Mouse (Mus musculus): Measurements from ENCODE around the gene Tmtc3. TPM values are rescaled to one million over a fixed set of nuclear protein-coding genes. Genes with fewer than 3 reads are reported as not detected.

Gene Tmtc3
- polyA plus RNA-seq (2014; fragmentation: Nextera tagmentation; extraction: Ambion mirVana), result 18.2 and 21.5 TPM in 2 replicates

DNA sequence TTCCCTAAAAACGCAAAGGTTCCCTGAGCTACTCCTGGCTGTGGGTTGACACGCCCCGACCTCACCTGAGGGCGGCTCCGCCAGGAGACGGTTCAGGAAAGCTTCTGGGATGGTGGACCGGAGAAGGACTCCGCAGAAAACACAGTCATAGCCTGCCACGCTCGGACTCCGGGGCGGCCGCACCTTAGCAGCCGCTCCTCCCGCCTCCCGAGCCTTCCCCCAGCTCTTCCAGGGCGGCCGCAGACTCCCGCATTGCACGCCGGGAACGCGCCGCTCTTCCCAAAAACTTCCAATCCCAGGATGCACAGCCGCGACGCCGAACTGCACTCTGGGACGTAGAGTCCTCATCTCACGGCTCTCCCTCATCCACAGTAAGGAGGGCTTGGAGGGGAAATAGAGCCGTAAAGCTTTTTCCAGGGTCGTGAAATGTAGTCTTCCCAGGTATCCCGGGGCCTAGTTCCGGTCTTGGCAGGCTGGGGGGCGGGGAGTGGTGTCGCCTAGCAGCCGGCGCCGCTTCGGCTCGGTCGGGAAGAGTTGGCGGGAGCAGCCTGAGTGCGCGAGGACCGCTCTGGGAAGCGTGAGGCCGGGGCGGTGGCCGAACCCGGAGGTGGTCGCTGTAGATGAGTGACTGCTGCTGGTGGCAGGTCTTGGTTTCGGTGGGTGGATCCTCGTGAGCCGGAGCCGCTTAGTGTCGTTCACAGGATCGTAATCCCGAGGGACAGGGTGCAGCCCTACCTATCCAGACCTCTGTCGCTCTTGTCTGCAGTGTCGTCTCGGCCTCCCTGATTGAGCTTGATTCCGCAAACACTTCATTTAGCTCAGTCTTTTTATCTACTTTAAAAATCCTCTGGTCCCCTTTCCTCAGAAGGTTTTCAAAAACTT, at the start of gene Tmtc3, which contains the start of gene Cep290:
Gene Tmtc3, minus strand, starts transcription at position 254 of the 882 bp plus-strand sequence.
Gene Cep290, plus strand, starts transcription at position 462 of the 882 bp plus-strand sequence.
- peak within 1 kb of the TSS; percentile 80 for H3K4me2 ChIP-seq (ENCODE audit: low read length)
- H3K9ac ChIP-seq (ENCODE audit: low read length), result peak within 1 kb of the TSS; percentile 91
- H3K4me1 ChIP-seq (ENCODE audit: control insufficient read depth in 2 of 2, insufficient read depth in 2 of 2, low read length in 2 of 2), result peaks cover 0 to 3% of the 10 kb centered on the region in 2 experiments; a peak in 1 of 4 replicates
- peak within 1 kb of the TSS; percentile 58 to 68 for H3K27ac ChIP-seq (replicated peaks in 1 of 2; ENCODE audit: control insufficient read depth in 1 of 2, insufficient read depth in 1 of 2, low read depth in 2 of 2, low read length in 2 of 2)
- ATAC-seq (ENCODE audit: insufficient number of reproducible peaks, insufficient read depth, low FRiP score, low read depth), result peak; percentile 99
- under 1% methylated on average over 61 of the region's 63 CpGs for WGBS
- peak within 1 kb of the TSS; percentile 85 to 93 for H3K4me3 ChIP-seq (ENCODE audit: control insufficient read depth in 1 of 2, insufficient read depth in 1 of 2, low read depth in 1 of 2, low read length in 2 of 2)
- peaks cover 5% of the 10 kb centered on the region; the same call in 1 of the 2 replicates for H3K36me3 ChIP-seq (ENCODE audit: control insufficient read depth, insufficient read depth, low read length)
- H3K27me3 ChIP-seq (ENCODE audit: control insufficient read depth, insufficient read depth, low read length), result no peaks in the 10 kb centered on the region
- H3K9me3 ChIP-seq (ENCODE audit: control insufficient read depth, low read length), result no peaks in the 10 kb centered on the region

GRCm38 (mm10) chr10:100524499-100525390, 37.6 kb upstream of the Tmtc3 start:
- no peaks in the 10 kb centered on the region for H3K27me3 ChIP-seq (ENCODE audit: control insufficient read depth, insufficient read depth, low read length)
- H3K9ac ChIP-seq (ENCODE audit: low read length), result no peak overlapping the region
- no peak for ATAC-seq (ENCODE audit: insufficient number of reproducible peaks, insufficient read depth, low FRiP score, low read depth)
- no peak overlapping the region for H3K27ac ChIP-seq (replicated peaks in 1 of 2; ENCODE audit: control insufficient read depth in 1 of 2, insufficient read depth in 1 of 2, low read depth in 2 of 2, low read length in 2 of 2)
- H3K4me2 ChIP-seq (ENCODE audit: low read length), result no peak overlapping the region
- WGBS, result 80% methylated on average over 9 of the region's 9 CpGs
- no peak overlapping the region for H3K4me3 ChIP-seq (ENCODE audit: control insufficient read depth in 1 of 2, insufficient read depth in 1 of 2, low read depth in 1 of 2, low read length in 2 of 2)
- H3K4me1 ChIP-seq (ENCODE audit: control insufficient read depth in 2 of 2, insufficient read depth in 2 of 2, low read length in 2 of 2), result no peaks in the 10 kb centered on the region
- H3K9me3 ChIP-seq (ENCODE audit: control insufficient read depth, low read length), result no peaks in the 10 kb centered on the region
- no peaks in the 10 kb centered on the region for H3K36me3 ChIP-seq (ENCODE audit: control insufficient read depth, insufficient read depth, low read length)

DNA sequence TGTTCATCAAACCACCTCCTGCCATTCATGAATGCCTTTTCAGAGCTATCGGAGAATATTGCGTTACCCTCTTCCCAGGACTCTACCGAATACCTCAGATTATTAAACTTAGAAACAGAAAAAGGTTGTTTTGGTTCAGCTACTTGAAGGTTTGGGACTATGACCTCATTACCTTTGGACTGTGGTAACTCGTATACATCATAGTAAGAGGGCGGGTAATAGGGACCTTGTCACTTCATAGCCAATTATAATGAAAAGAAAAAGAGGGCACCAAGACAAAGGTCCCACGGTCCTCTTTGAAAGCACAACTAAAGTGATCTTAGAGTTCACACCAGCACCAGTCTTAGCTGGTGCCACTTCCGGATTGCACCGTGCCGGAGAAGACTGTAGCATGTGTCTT, 35.2 kb upstream of the Tmtc3 start:
- H3K9me3 ChIP-seq (ENCODE audit: control insufficient read depth, low read length), result no peaks in the 10 kb centered on the region
- H3K27me3 ChIP-seq (ENCODE audit: control insufficient read depth, insufficient read depth, low read length), result no peaks in the 10 kb centered on the region
- no peak overlapping the region for H3K4me3 ChIP-seq (ENCODE audit: control insufficient read depth in 1 of 2, insufficient read depth in 1 of 2, low read depth in 1 of 2, low read length in 2 of 2)
- no peaks in the 10 kb centered on the region for H3K4me1 ChIP-seq (ENCODE audit: control insufficient read depth in 2 of 2, insufficient read depth in 2 of 2, low read length in 2 of 2)
- no peaks in the 10 kb centered on the region for H3K36me3 ChIP-seq (ENCODE audit: control insufficient read depth, insufficient read depth, low read length)
- no peak overlapping the region for H3K27ac ChIP-seq (replicated peaks in 1 of 2; ENCODE audit: control insufficient read depth in 1 of 2, insufficient read depth in 1 of 2, low read depth in 2 of 2, low read length in 2 of 2)
- no peak overlapping the region for H3K4me2 ChIP-seq (ENCODE audit: low read length)
- ATAC-seq (ENCODE audit: insufficient number of reproducible peaks, insufficient read depth, low FRiP score, low read depth), result no peak
- 93% methylated on average over 9 of the region's 9 CpGs for WGBS
- H3K9ac ChIP-seq (ENCODE audit: low read length), result no peak overlapping the region

DNA sequence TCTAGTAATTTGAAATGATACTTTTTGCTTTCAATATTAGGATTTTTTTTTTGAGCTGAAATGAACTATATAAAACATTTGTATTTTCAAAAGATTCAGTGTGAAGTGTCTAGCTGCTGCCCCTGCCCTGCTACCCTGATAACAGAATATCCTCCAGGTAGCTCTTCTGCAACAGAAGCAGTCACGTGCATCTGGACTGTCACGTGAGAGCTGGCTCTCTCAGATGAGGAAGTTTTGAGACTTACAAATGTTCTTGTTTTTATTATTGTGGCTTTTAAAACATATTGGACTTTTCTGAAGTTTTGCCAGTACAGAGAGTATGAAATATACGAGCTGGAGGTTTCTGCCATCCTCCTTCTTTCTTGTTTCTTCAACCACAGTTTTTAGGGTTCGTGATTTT, 34.5 kb upstream of the Tmtc3 start:
- no peak for ATAC-seq (ENCODE audit: insufficient number of reproducible peaks, insufficient read depth, low FRiP score, low read depth)
- Histone ChIP-seq H3K4me3 (ENCODE audit: control insufficient read depth in 1 of 2, insufficient read depth in 1 of 2, low read depth in 1 of 2, low read length in 2 of 2) (no peak overlapping the region), H3K4me1 (ENCODE audit: control insufficient read depth in 2 of 2, insufficient read depth in 2 of 2, low read length in 2 of 2) (no peaks in the 10 kb centered on the region), H3K27ac (replicated peaks in 1 of 2; ENCODE audit: control insufficient read depth in 1 of 2, insufficient read depth in 1 of 2, low read depth in 2 of 2, low read length in 2 of 2) (no peak overlapping the region), H3K9me3 (ENCODE audit: control insufficient read depth, low read length) (no peaks in the 10 kb centered on the region), H3K9ac (ENCODE audit: low read length) (no peak overlapping the region), H3K4me2 (ENCODE audit: low read length) (no peak overlapping the region), H3K36me3 (ENCODE audit: control insufficient read depth, insufficient read depth, low read length) (no peaks in the 10 kb centered on the region), H3K27me3 (ENCODE audit: control insufficient read depth, insufficient read depth, low read length) (no peaks in the 10 kb centered on the region)
- 85% methylated on average over 4 of the region's 4 CpGs for WGBS

- H3K4me3 ChIP-seq (ENCODE audit: control insufficient read depth in 1 of 2, insufficient read depth in 1 of 2, low read depth in 1 of 2, low read length in 2 of 2), result no peak overlapping the region
- no peaks in the 10 kb centered on the region for H3K27me3 ChIP-seq (ENCODE audit: control insufficient read depth, insufficient read depth, low read length)
- no peak overlapping the region for H3K27ac ChIP-seq (replicated peaks in 1 of 2; ENCODE audit: control insufficient read depth in 1 of 2, insufficient read depth in 1 of 2, low read depth in 2 of 2, low read length in 2 of 2)
- H3K9me3 ChIP-seq (ENCODE audit: control insufficient read depth, low read length), result no peaks in the 10 kb centered on the region
- WGBS, result 65% methylated on average over 1 of the region's 1 CpGs
- no peaks in the 10 kb centered on the region for H3K4me1 ChIP-seq (ENCODE audit: control insufficient read depth in 2 of 2, insufficient read depth in 2 of 2, low read length in 2 of 2)
- H3K4me2 ChIP-seq (ENCODE audit: low read length), result no peak overlapping the region
- H3K36me3 ChIP-seq (ENCODE audit: control insufficient read depth, insufficient read depth, low read length), result peaks cover 14% of the 10 kb centered on the region
- no peak overlapping the region for H3K9ac ChIP-seq (ENCODE audit: low read length)
- no peak for ATAC-seq (ENCODE audit: insufficient number of reproducible peaks, insufficient read depth, low FRiP score, low read depth)
Measured at GRCm38 (mm10) chr10:100508170-100508569, 21.0 kb upstream of the Tmtc3 start.

DNA sequence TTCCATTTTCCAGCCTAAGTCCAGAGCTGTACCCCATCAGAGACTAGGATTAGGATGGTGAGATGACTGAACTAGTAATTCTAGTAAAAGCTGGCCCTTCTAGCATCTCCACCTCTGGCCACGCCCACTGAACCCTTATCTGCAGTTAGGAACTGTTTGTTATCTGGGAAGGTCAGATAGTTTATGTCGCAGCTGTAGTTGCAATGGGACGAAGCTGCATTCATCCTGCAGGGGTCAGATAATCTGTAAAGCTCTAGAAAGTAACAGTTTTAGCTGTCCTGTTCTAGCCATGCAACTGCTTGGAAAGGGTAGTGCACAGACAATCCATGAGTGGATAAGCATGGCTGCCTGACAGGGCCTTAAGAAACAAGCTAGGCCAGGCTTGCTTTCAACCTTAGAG, 11.2 kb upstream of the Tmtc3 start:
- ATAC-seq (ENCODE audit: insufficient number of reproducible peaks, insufficient read depth, low FRiP score, low read depth), result no peak
- H3K9ac ChIP-seq (ENCODE audit: low read length), result no peak overlapping the region
- H3K4me1 ChIP-seq (ENCODE audit: control insufficient read depth in 2 of 2, insufficient read depth in 2 of 2, low read length in 2 of 2), result no peaks in the 10 kb centered on the region
- H3K36me3 ChIP-seq (ENCODE audit: control insufficient read depth, insufficient read depth, low read length), result peaks cover 40% of the 10 kb centered on the region
- H3K27ac ChIP-seq (replicated peaks in 1 of 2; ENCODE audit: control insufficient read depth in 1 of 2, insufficient read depth in 1 of 2, low read depth in 2 of 2, low read length in 2 of 2), result no peak overlapping the region
- no peak overlapping the region for H3K4me2 ChIP-seq (ENCODE audit: low read length)
- 49% methylated on average over 3 of the region's 3 CpGs for WGBS
- no peaks in the 10 kb centered on the region for H3K27me3 ChIP-seq (ENCODE audit: control insufficient read depth, insufficient read depth, low read length)
- no peak overlapping the region for H3K4me3 ChIP-seq (ENCODE audit: control insufficient read depth in 1 of 2, insufficient read depth in 1 of 2, low read depth in 1 of 2, low read length in 2 of 2)
- no peaks in the 10 kb centered on the region for H3K9me3 ChIP-seq (ENCODE audit: control insufficient read depth, low read length)

DNA sequence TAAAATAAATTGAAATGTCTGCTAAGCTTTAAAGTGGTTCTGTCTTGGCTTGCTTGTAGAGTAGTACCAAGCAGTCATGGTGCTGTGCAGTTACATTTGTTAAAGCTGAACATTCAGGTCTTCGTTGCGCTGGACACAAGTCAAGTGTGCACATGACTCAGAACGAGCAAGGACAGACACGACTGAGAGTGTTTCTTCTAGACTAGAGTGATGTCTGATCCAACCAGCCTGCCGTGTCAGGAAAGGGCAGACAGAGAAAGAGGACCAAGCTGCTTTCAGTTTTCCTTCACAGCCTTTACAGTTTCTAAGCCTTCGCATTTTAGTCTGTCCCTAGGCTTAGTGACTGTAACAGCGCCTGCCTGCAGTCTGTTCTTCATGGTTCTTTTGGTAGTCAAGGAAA, 4.8 kb upstream of the Tmtc3 start:
- no peak overlapping the region for H3K4me3 ChIP-seq (ENCODE audit: control insufficient read depth in 1 of 2, insufficient read depth in 1 of 2, low read depth in 1 of 2, low read length in 2 of 2)
- peaks cover 27% of the 10 kb centered on the region for H3K36me3 ChIP-seq (ENCODE audit: control insufficient read depth, insufficient read depth, low read length)
- no peaks in the 10 kb centered on the region for H3K27me3 ChIP-seq (ENCODE audit: control insufficient read depth, insufficient read depth, low read length)
- 86% methylated on average over 7 of the region's 7 CpGs for WGBS
- H3K9me3 ChIP-seq (ENCODE audit: control insufficient read depth, low read length), result no peaks in the 10 kb centered on the region
- H3K27ac ChIP-seq (replicated peaks in 1 of 2; ENCODE audit: control insufficient read depth in 1 of 2, insufficient read depth in 1 of 2, low read depth in 2 of 2, low read length in 2 of 2), result no peak overlapping the region
- H3K4me1 ChIP-seq (ENCODE audit: control insufficient read depth in 2 of 2, insufficient read depth in 2 of 2, low read length in 2 of 2), result no peaks in the 10 kb centered on the region
- no peak overlapping the region for H3K4me2 ChIP-seq (ENCODE audit: low read length)
- H3K9ac ChIP-seq (ENCODE audit: low read length), result no peak overlapping the region
- no peak for ATAC-seq (ENCODE audit: insufficient number of reproducible peaks, insufficient read depth, low FRiP score, low read depth)

Data from heart, embryonic 14.5 days (tissue).